ENCODE assay signal across 8 mouse cellular contexts in the genomic region with DNA sequence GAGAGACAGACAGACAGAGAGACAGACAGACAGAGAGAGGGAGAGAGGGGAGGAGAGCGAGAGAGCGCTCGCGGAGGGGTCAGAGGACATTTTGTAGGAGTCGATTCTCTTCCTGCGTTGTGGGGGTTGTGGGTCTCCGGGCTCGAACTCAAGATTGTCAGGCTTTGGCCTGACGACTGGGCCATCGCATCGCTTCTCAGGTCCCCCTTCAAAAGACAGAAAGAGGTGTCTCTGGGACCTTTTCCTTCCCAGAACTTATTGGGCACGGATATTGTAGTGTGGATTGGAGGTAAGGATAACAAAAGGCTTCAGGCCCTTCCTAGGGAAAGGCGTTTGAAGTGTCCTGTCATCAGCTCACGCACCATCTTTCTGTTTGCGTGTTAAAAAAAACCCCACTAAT. TPM values are rescaled to one million over a fixed set of nuclear protein-coding genes. Genes with fewer than 3 reads are reported as not detected.
A peak's percentile ranks its signal among the peaks of the same experiment; 100 is the strongest.
DNase-seq lines count a peak whose midpoint lies in the region; ATAC-seq and TF ChIP-seq lines count a peak whose summit lies in the region.

No protein-coding gene starts in this region.

- peaks cover 24% of the 10 kb centered on the region for H3K36me3 ChIP-seq in thymus, adult 2 months (ENCODE audit: control insufficient read depth, insufficient read depth, low read length)
- peaks cover 28% of the 10 kb centered on the region for H3K36me3 ChIP-seq in hindbrain, embryonic 15.5 days
- peaks cover 31% of the 10 kb centered on the region for H3K36me3 ChIP-seq in midbrain, embryonic 12.5 days

- peaks cover 7% of the 10 kb centered on the region for H3K4me1 ChIP-seq in thymus, adult 2 months (replicated peaks; ENCODE audit: control insufficient read depth, insufficient read depth, low read length)
- H3K4me1 ChIP-seq in hindbrain, embryonic 15.5 days (replicated peaks): peaks cover 23% of the 10 kb centered on the region
- peaks cover 16% of the 10 kb centered on the region for H3K4me1 ChIP-seq in midbrain, embryonic 12.5 days

- TF ChIP-seq CTCF in thymus, adult 2 months (IDR thresholded peaks at IDR 0.05; ENCODE audit: borderline replicate concordance, control insufficient read depth, extremely low read depth, insufficient read depth, low read length, poor library complexity): no peak

- no peak overlapping the region for H3K27ac ChIP-seq in thymus, adult 2 months (ENCODE audit: control insufficient read depth, insufficient read depth, low read length)
- H3K27ac ChIP-seq in hindbrain, embryonic 15.5 days (replicated peaks): no peak overlapping the region
- H3K27ac ChIP-seq in midbrain, embryonic 12.5 days (replicated peaks): no peak overlapping the region

- peak overlapping the region; percentile 88 for H3K9ac ChIP-seq in hindbrain, embryonic 15.5 days
- H3K9ac ChIP-seq in midbrain, embryonic 12.5 days (replicated peaks): peak overlapping the region; percentile 89

- ATAC-seq in hindbrain, embryonic 15.5 days (ENCODE audit: low FRiP score, low read depth): no peak
- ATAC-seq in midbrain, embryonic 12.5 days (ENCODE audit: low FRiP score, low read depth): no peak

- H3K4me2 ChIP-seq in hindbrain, embryonic 15.5 days: peak overlapping the region; percentile 79
- peak overlapping the region; percentile 90 for H3K4me2 ChIP-seq in midbrain, embryonic 12.5 days (replicated peaks)

- H3K27me3 ChIP-seq in thymus, adult 2 months (ENCODE audit: control insufficient read depth, insufficient read depth, low read length): no peaks in the 10 kb centered on the region
- no peaks in the 10 kb centered on the region for H3K27me3 ChIP-seq in hindbrain, embryonic 15.5 days
- no peaks in the 10 kb centered on the region for H3K27me3 ChIP-seq in midbrain, embryonic 12.5 days

- H3K9me3 ChIP-seq in hindbrain, embryonic 15.5 days: no peaks in the 10 kb centered on the region
- no peaks in the 10 kb centered on the region for H3K9me3 ChIP-seq in midbrain, embryonic 12.5 days

- 2% methylated on average over 15 of the region's 15 CpGs for WGBS in thymus, adult 2 months
- 5% methylated on average over 15 of the region's 15 CpGs for WGBS in hindbrain, embryonic 15.5 days
- WGBS in midbrain, embryonic 12.5 days: 8% methylated on average over 15 of the region's 15 CpGs

- no peak for TF ChIP-seq POLR2A in thymus, adult 2 months (IDR thresholded peaks at IDR 0.05; ENCODE audit: control insufficient read depth, extremely low read depth, insufficient read depth, low read length, poor library complexity)

- H3K4me3 ChIP-seq in thymus, adult 2 months (ENCODE audit: control insufficient read depth, insufficient read depth, low read length): peak overlapping the region; percentile 89
- H3K4me3 ChIP-seq in hindbrain, embryonic 15.5 days: peak overlapping the region; percentile 96
- H3K4me3 ChIP-seq in midbrain, embryonic 12.5 days: peak overlapping the region; percentile 99

- peak; percentile 12 to 58 for DNase-seq in adrenal gland, adult (ENCODE audit: inconsistent age in 2 of 2, low spot score in 1 of 2)
- no peak for DNase-seq in adrenal gland, postnatal 4 days (ENCODE audit: low spot score in 2 of 2)
- DNase-seq in thymus, adult 2 months: peak; percentile 5
- no peak for DNase-seq in thymus, adult 18-20 months
- DNase-seq in yolk sac, embryonic 10.5 days (ENCODE audit: low spot score): peak; percentile 18
- no peak for DNase-seq in left cerebral cortex, adult 11 months (ENCODE audit: low spot score)

RNA-seq across cellular contexts. Expression of a gene that starts 0.9 kb away (rescaled TPM):
- 10 to 100 TPM; 11.5 to 13.7 TPM for total RNA-seq in adrenal gland, postnatal 4 days (2021)
- 7.6 and 7.8 TPM in 2 replicates for polyA plus RNA-seq in thymus, adult 2 months (2012; rRNA removed)
- polyA plus RNA-seq in hindbrain, embryonic 15.5 days (2015; fragmentation: Nextera tagmentation; extraction: Ambion mirVana): 11.0 and 11.5 TPM in 2 replicates
- 24.6 and 25.2 TPM in 2 replicates for polyA plus RNA-seq in midbrain, embryonic 12.5 days (2016; fragmentation: Nextera tagmentation; extraction: Ambion mirVana)

RNA-seq across cellular contexts. Expression of a gene that starts 1.1 kb away (rescaled TPM):
- 10 to 100 TPM; 80.0 to 84.2 TPM for total RNA-seq in adrenal gland, postnatal 4 days (2021)
- 12.9 and 13.2 TPM in 2 replicates for polyA plus RNA-seq in thymus, adult 2 months (2012; rRNA removed)
- polyA plus RNA-seq in hindbrain, embryonic 15.5 days (2015; fragmentation: Nextera tagmentation; extraction: Ambion mirVana): 29.8 and 32.6 TPM in 2 replicates
- 64.7 and 65.9 TPM in 2 replicates for polyA plus RNA-seq in midbrain, embryonic 12.5 days (2016; fragmentation: Nextera tagmentation; extraction: Ambion mirVana)

Comparison
In these comparisons a context has a peak if more than half of its experiments do, and no peak if none do; other contexts are left out.
1. DNase-seq: peak in adrenal gland, adult (2 of 2), thymus, adult 2 months (single experiment) and yolk sac, embryonic 10.5 days (single experiment); none in adrenal gland, postnatal 4 days (0 of 2), thymus, adult 18-20 months (0 of 2) and left cerebral cortex, adult 11 months (single experiment).
2. Peak in every context shown above with its lines, with median percentiles within 50 percentile points of each other: H3K4me3 ChIP-seq.